Mouse (Mus musculus): ENCODE data around the gene Frs3. TPM values are rescaled to one million over a fixed set of nuclear protein-coding genes. Genes with fewer than 3 reads are reported as not detected.
A peak's percentile ranks its signal among the peaks of the same experiment; 100 is the strongest.

Frs3 gene
- total and polyA plus RNA-seq, 3 experiments, result 1.6 to 2.1 (median 2.0) TPM

DNA sequence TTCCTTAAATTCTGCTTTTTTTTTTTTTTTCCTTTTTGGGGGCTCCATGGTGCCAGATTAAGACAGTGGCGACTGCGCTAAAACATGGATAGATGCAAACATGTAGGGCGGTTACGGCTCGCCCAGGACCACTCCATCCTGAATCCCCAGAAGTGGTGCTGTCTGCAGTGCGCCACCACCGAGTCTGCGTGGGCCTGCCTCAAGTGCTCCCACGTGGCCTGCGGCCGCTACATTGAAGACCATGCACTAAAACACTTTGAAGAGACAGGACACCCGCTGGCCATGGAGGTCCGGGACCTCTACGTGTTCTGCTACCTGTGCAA is 16.9 kb upstream of the Frs3 start:
- ATAC-seq (ENCODE audit: extremely low read depth, insufficient number of reproducible peaks, low FRiP score, poor library complexity, severe bottlenecking), result no peak
- TF ChIP-seq CTCF (IDR thresholded peaks at IDR 0.05; ENCODE audit: low read depth, low read length) (no peak), POLR2AphosphoS5 (IDR thresholded peaks at IDR 0.05; ENCODE audit: insufficient replicate concordance, low read depth, low read length) (no peak), GATA2 (IDR thresholded peaks at IDR 0.05; ENCODE audit: borderline replicate concordance, low read depth, low read length) (no peak), TAL1 (conservative IDR thresholded peaks at IDR 0.05; ENCODE audit: low read depth, low read length) (no peak), GATA1 (IDR thresholded peaks at IDR 0.05; ENCODE audit: borderline replicate concordance, low read length) (no peak)
- Histone ChIP-seq H3K4me1 (ENCODE audit: insufficient read depth, low read depth, low read length) (peaks cover 2% of the 10 kb centered on the region; the same call in 1 of the 2 replicates), H3K36me3 (replicated peaks) (peaks cover 60% of the 10 kb centered on the region), H3K27me3 (ENCODE audit: insufficient read depth, low read length) (no peaks in the 10 kb centered on the region), H3K9me3 (replicated peaks) (no peaks in the 10 kb centered on the region), H3K4me3 (ENCODE audit: low read depth, low read length) (no peak overlapping the region)
- no peak for DNase-seq (ENCODE audit: low spot score)

DNA sequence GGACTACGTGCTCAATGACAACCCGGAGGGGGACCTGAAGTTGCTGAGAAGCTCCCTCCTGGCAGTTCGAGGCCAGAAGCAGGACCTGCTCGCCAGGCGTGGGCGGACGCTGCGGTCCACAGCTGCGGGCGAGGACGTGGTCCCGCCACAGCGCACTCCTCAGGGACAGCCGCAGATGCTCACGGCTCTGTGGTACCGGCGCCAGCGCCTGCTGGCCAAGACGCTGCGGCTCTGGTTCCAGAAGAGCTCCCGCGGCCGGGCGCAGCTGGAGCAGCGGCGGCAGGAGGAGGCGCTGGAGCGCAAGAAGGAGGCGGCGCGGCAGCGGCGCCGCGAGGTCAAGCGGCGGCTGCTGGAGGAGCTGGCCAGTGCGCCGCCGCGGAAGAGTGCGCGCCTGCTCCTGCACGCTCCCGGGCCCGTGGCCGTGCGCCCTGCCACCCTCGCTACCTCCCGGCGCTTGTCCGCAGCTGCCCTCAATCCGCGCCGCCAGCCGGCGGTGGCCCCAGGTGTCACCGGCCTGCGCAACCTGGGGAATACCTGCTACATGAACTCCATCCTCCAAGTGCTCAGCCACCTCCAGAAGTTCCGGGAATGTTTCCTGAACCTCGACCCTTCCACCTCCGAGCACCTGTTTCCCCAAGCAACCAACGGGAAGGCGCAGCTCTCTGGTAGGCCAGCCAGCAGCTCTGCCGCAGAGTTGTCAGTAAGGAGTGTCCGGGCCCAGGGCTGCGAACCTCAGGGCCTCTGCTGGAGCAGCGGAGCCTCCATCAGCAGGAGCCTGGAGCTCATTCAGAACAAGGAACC is 16.3 kb upstream of the Frs3 start:
- TF ChIP-seq GATA1 (IDR thresholded peaks at IDR 0.05; ENCODE audit: borderline replicate concordance, low read length) (no peak), CTCF (IDR thresholded peaks at IDR 0.05; ENCODE audit: low read depth, low read length) (no peak), POLR2AphosphoS5 (IDR thresholded peaks at IDR 0.05; ENCODE audit: insufficient replicate concordance, low read depth, low read length) (no peak), GATA2 (IDR thresholded peaks at IDR 0.05; ENCODE audit: borderline replicate concordance, low read depth, low read length) (no peak)
- no peaks in the 10 kb centered on the region for H3K9me3 ChIP-seq (replicated peaks)
- H3K36me3 ChIP-seq (replicated peaks), result peaks cover 59% of the 10 kb centered on the region
- DNase-seq (ENCODE audit: low spot score) (no peak), ATAC-seq (ENCODE audit: extremely low read depth, insufficient number of reproducible peaks, low FRiP score, poor library complexity, severe bottlenecking) (no peak)
- H3K4me3 ChIP-seq (ENCODE audit: low read depth, low read length), result no peak overlapping the region
- H3K27me3 ChIP-seq (ENCODE audit: insufficient read depth, low read length), result no peaks in the 10 kb centered on the region
- peaks cover 2% of the 10 kb centered on the region; the same call in 1 of the 2 replicates for H3K4me1 ChIP-seq (ENCODE audit: insufficient read depth, low read depth, low read length)

DNA sequence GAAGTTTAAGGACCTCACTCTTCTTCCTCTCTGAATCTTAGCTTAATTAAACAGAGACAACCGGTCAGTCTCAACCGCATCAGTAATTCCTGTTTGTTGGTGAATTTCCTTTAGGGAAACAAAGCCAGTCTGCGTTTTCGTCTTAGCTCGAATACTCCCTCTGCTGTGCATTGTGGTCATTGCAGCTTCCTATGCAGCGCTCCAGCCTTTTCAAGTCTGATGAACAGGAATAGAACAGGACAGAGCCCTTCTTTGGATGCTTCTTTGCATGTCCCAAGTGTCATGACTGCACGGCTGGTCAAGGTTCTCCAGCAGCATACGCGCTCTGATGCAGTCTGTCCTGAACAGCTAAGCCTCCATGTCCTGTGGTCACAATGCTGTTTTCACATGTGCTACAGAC is 12.2 kb upstream of the Frs3 start:
- peaks cover 89% of the 10 kb centered on the region for H3K36me3 ChIP-seq (replicated peaks)
- ATAC-seq (ENCODE audit: extremely low read depth, insufficient number of reproducible peaks, low FRiP score, poor library complexity, severe bottlenecking), result no peak
- peaks cover 2% of the 10 kb centered on the region; the same call in 1 of the 2 replicates for H3K4me1 ChIP-seq (ENCODE audit: insufficient read depth, low read depth, low read length)
- no peak overlapping the region for H3K4me3 ChIP-seq (ENCODE audit: low read depth, low read length)
- TF ChIP-seq POLR2AphosphoS5 (IDR thresholded peaks at IDR 0.05; ENCODE audit: insufficient replicate concordance, low read depth, low read length), result no peak
- TF ChIP-seq CTCF (IDR thresholded peaks at IDR 0.05; ENCODE audit: low read depth, low read length), result peak; percentile 68
- TF ChIP-seq GATA2 (IDR thresholded peaks at IDR 0.05; ENCODE audit: borderline replicate concordance, low read depth, low read length), result no peak
- no peak for TF ChIP-seq GATA1 (IDR thresholded peaks at IDR 0.05; ENCODE audit: borderline replicate concordance, low read length)
- TF ChIP-seq TAL1 (conservative IDR thresholded peaks at IDR 0.05; ENCODE audit: low read depth, low read length), result no peak
- no peak for DNase-seq (ENCODE audit: low spot score)
- no peaks in the 10 kb centered on the region for H3K27me3 ChIP-seq (ENCODE audit: insufficient read depth, low read length)
- no peaks in the 10 kb centered on the region for H3K9me3 ChIP-seq (replicated peaks)

DNA sequence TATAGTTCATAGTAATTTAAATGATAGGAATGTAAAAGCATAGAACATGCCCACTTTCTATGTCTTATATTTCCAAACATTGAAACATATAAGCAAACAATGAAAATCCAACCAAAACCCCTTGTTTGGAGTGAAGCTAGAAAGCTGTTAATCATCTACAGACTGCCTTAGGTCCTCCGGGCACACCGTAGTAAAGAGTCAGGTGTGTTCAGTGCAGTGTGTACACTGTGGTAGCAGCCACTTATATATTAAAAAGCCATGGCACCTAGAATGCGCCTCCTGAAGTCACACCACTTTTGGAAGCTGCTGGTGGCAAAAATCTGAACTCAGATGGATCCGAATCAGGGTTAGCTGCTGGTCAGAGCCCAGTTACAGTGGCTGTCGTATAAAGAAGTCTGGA is 10.6 kb upstream of the Frs3 start:
- ATAC-seq (ENCODE audit: extremely low read depth, insufficient number of reproducible peaks, low FRiP score, poor library complexity, severe bottlenecking), result no peak
- peaks cover 90% of the 10 kb centered on the region for H3K36me3 ChIP-seq (replicated peaks)

DNA sequence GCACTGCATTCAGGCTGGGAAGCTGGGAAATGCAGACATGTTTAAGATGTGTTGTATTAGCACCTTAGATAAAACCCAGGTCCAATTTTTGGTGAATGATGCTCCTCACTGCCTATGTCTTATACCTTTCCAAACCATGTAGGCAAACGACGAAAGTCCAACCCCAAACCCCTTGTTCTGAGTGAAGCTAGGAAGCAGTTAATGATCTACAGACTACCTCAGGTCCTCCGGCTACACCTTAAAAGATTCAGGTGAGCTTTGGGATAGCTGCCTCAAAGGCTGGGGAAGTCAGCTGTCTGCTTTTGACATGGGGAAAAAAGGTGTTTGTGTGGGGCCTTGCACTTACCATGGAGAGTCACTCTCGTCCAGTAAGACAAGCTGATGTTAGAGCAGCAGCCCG is 10.1 kb upstream of the Frs3 start:
- Histone ChIP-seq H3K27me3 (ENCODE audit: insufficient read depth, low read length) (no peaks in the 10 kb centered on the region), H3K4me3 (ENCODE audit: low read depth, low read length) (no peak overlapping the region), H3K36me3 (replicated peaks) (peaks cover 90% of the 10 kb centered on the region), H3K4me1 (ENCODE audit: insufficient read depth, low read depth, low read length) (peaks cover 14% of the 10 kb centered on the region), H3K9me3 (replicated peaks) (no peaks in the 10 kb centered on the region)
- ATAC-seq (ENCODE audit: extremely low read depth, insufficient number of reproducible peaks, low FRiP score, poor library complexity, severe bottlenecking) (no peak), DNase-seq (ENCODE audit: low spot score) (no peak)
- no peak for TF ChIP-seq GATA2 (IDR thresholded peaks at IDR 0.05; ENCODE audit: borderline replicate concordance, low read depth, low read length)

More for the DNA sequence above, 10.6 kb upstream of the Frs3 start:
- no peak overlapping the region for H3K4me3 ChIP-seq (ENCODE audit: low read depth, low read length)
- TF ChIP-seq GATA2 (IDR thresholded peaks at IDR 0.05; ENCODE audit: borderline replicate concordance, low read depth, low read length), result no peak
- no peak for TF ChIP-seq GATA1 (IDR thresholded peaks at IDR 0.05; ENCODE audit: borderline replicate concordance, low read length)
- no peak for TF ChIP-seq TAL1 (conservative IDR thresholded peaks at IDR 0.05; ENCODE audit: low read depth, low read length)
- no peak for TF ChIP-seq POLR2AphosphoS5 (IDR thresholded peaks at IDR 0.05; ENCODE audit: insufficient replicate concordance, low read depth, low read length)
- TF ChIP-seq CTCF (IDR thresholded peaks at IDR 0.05; ENCODE audit: low read depth, low read length), result no peak
- no peaks in the 10 kb centered on the region for H3K27me3 ChIP-seq (ENCODE audit: insufficient read depth, low read length)
- H3K4me1 ChIP-seq (ENCODE audit: insufficient read depth, low read depth, low read length), result peaks cover 11% of the 10 kb centered on the region
- no peak for DNase-seq (ENCODE audit: low spot score)
- no peaks in the 10 kb centered on the region for H3K9me3 ChIP-seq (replicated peaks)

DNA sequence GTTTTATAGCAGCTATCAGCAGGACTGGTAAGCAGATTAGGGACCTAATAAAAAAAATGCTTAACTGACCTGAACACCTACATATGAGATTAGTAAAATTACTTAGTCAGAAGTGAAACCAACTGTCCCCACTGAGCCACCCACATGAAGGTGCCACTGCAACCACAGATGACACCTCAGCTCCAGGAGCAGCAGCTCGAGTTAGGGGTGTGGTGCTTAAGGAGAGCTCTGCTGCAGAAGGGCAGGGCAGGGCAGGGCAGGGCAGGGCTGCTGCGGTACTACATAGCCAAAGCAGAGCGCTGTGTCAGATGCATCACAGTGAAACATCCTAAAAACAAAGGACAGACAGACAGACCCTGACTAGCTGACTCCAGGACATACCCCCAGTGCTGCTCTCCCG is 6.0 kb upstream of the Frs3 start:
- Histone ChIP-seq H3K27me3 (ENCODE audit: insufficient read depth, low read length) (no peaks in the 10 kb centered on the region), H3K4me1 (ENCODE audit: insufficient read depth, low read depth, low read length) (peaks cover 34% of the 10 kb centered on the region), H3K4me3 (ENCODE audit: low read depth, low read length) (no peak overlapping the region), H3K9me3 (replicated peaks) (no peaks in the 10 kb centered on the region), H3K36me3 (replicated peaks) (peaks cover 91% of the 10 kb centered on the region)
- TF ChIP-seq GATA1 (IDR thresholded peaks at IDR 0.05; ENCODE audit: borderline replicate concordance, low read length), result no peak
- no peak for TF ChIP-seq GATA2 (IDR thresholded peaks at IDR 0.05; ENCODE audit: borderline replicate concordance, low read depth, low read length)
- no peak for TF ChIP-seq POLR2AphosphoS5 (IDR thresholded peaks at IDR 0.05; ENCODE audit: insufficient replicate concordance, low read depth, low read length)
- no peak for TF ChIP-seq TAL1 (conservative IDR thresholded peaks at IDR 0.05; ENCODE audit: low read depth, low read length)
- TF ChIP-seq CTCF (IDR thresholded peaks at IDR 0.05; ENCODE audit: low read depth, low read length), result no peak
- ATAC-seq (ENCODE audit: extremely low read depth, insufficient number of reproducible peaks, low FRiP score, poor library complexity, severe bottlenecking) (no peak; the same call in 1 of the 2 replicates), DNase-seq (ENCODE audit: low spot score) (no peak)
